Mouse (Mus musculus): ENCODE measurements around the gene Cit.

Gene Cit

GRCm38 (mm10) chr5:115917960-115918359, 72.9 kb downstream of the Cit start:
- DNase-seq (ENCODE audit: low spot score) = no peak

- DNase-seq (ENCODE audit: low spot score) = peak; percentile 69
Measured at GRCm38 (mm10) chr5:115918597-115919351, 73.7 kb downstream of the Cit start.

- no peak for DNase-seq (ENCODE audit: low spot score)
Measured at GRCm38 (mm10) chr5:115921990-115922389, 76.9 kb downstream of the Cit start.

- no peak for DNase-seq (ENCODE audit: low spot score)
Measured at GRCm38 (mm10) chr5:115924946-115925345, 79.9 kb downstream of the Cit start.

- no peak for DNase-seq (ENCODE audit: low spot score)
Measured at GRCm38 (mm10) chr5:115928786-115929507, 83.9 kb downstream of the Cit start.

- DNase-seq (ENCODE audit: low spot score) = no peak
Measured at GRCm38 (mm10) chr5:115932325-115932724, 87.2 kb downstream of the Cit start.

- no peak for DNase-seq (ENCODE audit: low spot score)
Measured at GRCm38 (mm10) chr5:115936851-115937250, 91.8 kb downstream of the Cit start.

GRCm38 (mm10) chr5:115937566-115937965, 92.5 kb downstream of the Cit start:
- no peak for DNase-seq (ENCODE audit: low spot score)

- DNase-seq (ENCODE audit: low spot score) = no peak
Measured at GRCm38 (mm10) chr5:115938999-115939398, 93.9 kb downstream of the Cit start.

GRCm38 (mm10) chr5:115942389-115942788, 97.3 kb downstream of the Cit start:
- DNase-seq (ENCODE audit: low spot score) = no peak

- peak; percentile 73 for DNase-seq (ENCODE audit: low spot score)
Measured at GRCm38 (mm10) chr5:115944791-115945490, 99.9 kb downstream of the Cit start.

GRCm38 (mm10) chr5:115947622-115948353, 102.7 kb downstream of the Cit start:
- DNase-seq (ENCODE audit: low spot score) = no peak

GRCm38 (mm10) chr5:115950936-115951335, 105.9 kb downstream of the Cit start:
- no peak for DNase-seq (ENCODE audit: low spot score)

GRCm38 (mm10) chr5:115953173-115953572, 108.1 kb downstream of the Cit start:
- no peak for DNase-seq (ENCODE audit: low spot score)

- no peak for DNase-seq (ENCODE audit: low spot score)
Measured at GRCm38 (mm10) chr5:115954084-115954483, 109.0 kb downstream of the Cit start.

- DNase-seq (ENCODE audit: low spot score) = no peak
Measured at GRCm38 (mm10) chr5:115954549-115954948, 109.5 kb downstream of the Cit start.

- DNase-seq (ENCODE audit: low spot score) = no peak
Measured at GRCm38 (mm10) chr5:115955131-115955530, 110.1 kb downstream of the Cit start.

GRCm38 (mm10) chr5:115956048-115956447, 111.0 kb downstream of the Cit start:
- no peak for DNase-seq (ENCODE audit: low spot score)

- DNase-seq (ENCODE audit: low spot score) = no peak
Measured at GRCm38 (mm10) chr5:115957177-115957576, 112.1 kb downstream of the Cit start.

GRCm38 (mm10) chr5:115958344-115958743, 113.3 kb downstream of the Cit start:
- DNase-seq (ENCODE audit: low spot score) = peak; percentile 63

GRCm38 (mm10) chr5:115958814-115959213, 113.7 kb downstream of the Cit start:
- DNase-seq (ENCODE audit: low spot score) = no peak

GRCm38 (mm10) chr5:115961809-115962208, 116.7 kb downstream of the Cit start:
- DNase-seq (ENCODE audit: low spot score) = no peak
